9 mouse cellular contexts compared by ENCODE assay signal in genomic region chr5:142879318-142880175, GRCm38 (mm10). TPM values are rescaled to one million over a fixed set of nuclear protein-coding genes. Genes with fewer than 3 reads are reported as not detected.
DNase-seq lines count a peak whose midpoint lies in the region; ATAC-seq lines count a peak whose summit lies in the region.
"Had no signal": no experiment of that assay in that cellular context is flagged by ENCODE, and none has a peak within 500 bp of the region (broad histone marks: within the 10 kb centered on the region; RNA-seq: fewer than 3 reads in every experiment).

No protein-coding gene starts in this region.

- no peak overlapping the region for H3K4me3 ChIP-seq in forebrain, embryonic 16.5 days (replicated peaks; ENCODE audit: low read length)
- H3K4me3 ChIP-seq in hindbrain, embryonic 13.5 days, result no peak overlapping the region

- 0 out of 2 replicates have a peak, but pooled peaks cover under 1% of the 10 kb centered on the region for H3K36me3 ChIP-seq in forebrain, embryonic 16.5 days (ENCODE audit: control insufficient read depth, insufficient read depth)
- H3K36me3 ChIP-seq in hindbrain, embryonic 13.5 days, result peaks cover 57% of the 10 kb centered on the region

- peak overlapping the region; percentile 19; the same call in 1 of the 2 replicates for H3K27ac ChIP-seq in forebrain, embryonic 16.5 days (ENCODE audit: low read length)
- H3K27ac ChIP-seq in hindbrain, embryonic 13.5 days, result no peak overlapping the region
- H3K27ac ChIP-seq: macrophage had no signal

- peaks cover 36% of the 10 kb centered on the region for H3K4me1 ChIP-seq in forebrain, embryonic 16.5 days (replicated peaks; ENCODE audit: control insufficient read depth, insufficient read depth, low read length)
- peaks cover 50% of the 10 kb centered on the region for H3K4me1 ChIP-seq in hindbrain, embryonic 13.5 days (replicated peaks)

- peak; percentile 75 for ATAC-seq in forebrain, embryonic 16.5 days
- peak; percentile 70; the same call in 1 of the 2 replicates for ATAC-seq in hindbrain, embryonic 13.5 days (ENCODE audit: low FRiP score)

- no peaks in the 10 kb centered on the region for H3K9me3 ChIP-seq in forebrain, embryonic 16.5 days (ENCODE audit: control insufficient read depth, low read length)
- H3K9me3 ChIP-seq in hindbrain, embryonic 13.5 days, result no peaks in the 10 kb centered on the region

- no peak overlapping the region for H3K9ac ChIP-seq in forebrain, embryonic 16.5 days (replicated peaks; ENCODE audit: low read depth, low read length)
- peak overlapping the region; percentile 69 for H3K9ac ChIP-seq in hindbrain, embryonic 13.5 days

- no peaks in the 10 kb centered on the region for H3K27me3 ChIP-seq in forebrain, embryonic 16.5 days (replicated peaks; ENCODE audit: control insufficient read depth, insufficient read depth, low read length)
- no peaks in the 10 kb centered on the region for H3K27me3 ChIP-seq in hindbrain, embryonic 13.5 days

- no peak overlapping the region for H3K4me2 ChIP-seq in forebrain, embryonic 16.5 days (ENCODE audit: low read length)
- H3K4me2 ChIP-seq in hindbrain, embryonic 13.5 days, result no peak overlapping the region

- peak; percentile 96 for DNase-seq in MN1 (ENCODE audit: low spot score)
- DNase-seq in cerebellum, adult 18-20 months, result peak; percentile 90 to 91
- peak; percentile 86 for DNase-seq in layer of hippocampus, postnatal 10 days (ENCODE audit: low spot score in 2 of 2)
- peak; percentile 83 for DNase-seq in lung, postnatal 25 days (ENCODE audit: low spot score)
- DNase-seq in right cerebral cortex, adult 18-20 months, result peak; percentile 85
- DNase-seq in thymus, postnatal 4 days, result peak; percentile 90

- WGBS in forebrain, embryonic 16.5 days, result 59% methylated on average over 8 of the region's 8 CpGs
- 73% methylated on average over 8 of the region's 8 CpGs for WGBS in hindbrain, embryonic 13.5 days

RNA-seq across cellular contexts. Expression of gene Fbxl18, which starts 15.7 kb away (rescaled TPM):
- 29.5 and 31.4 TPM in 2 replicates for polyA plus RNA-seq in forebrain, embryonic 16.5 days (2015; fragmentation: Nextera tagmentation; extraction: Ambion mirVana)
- polyA plus RNA-seq in hindbrain, embryonic 13.5 days (2015; fragmentation: Nextera tagmentation; extraction: Ambion mirVana), result 36.6 and 36.9 TPM in 2 replicates
- total RNA-seq in layer of hippocampus, postnatal 10 days (2021), result 10 to 100 TPM; 38.5 to 40.1 TPM

RNA-seq across cellular contexts. Expression of gene Actb, which starts 27.0 kb away (rescaled TPM):
- 15,087 and 15,431 TPM in 2 replicates for polyA plus RNA-seq in forebrain, embryonic 16.5 days (2015; fragmentation: Nextera tagmentation; extraction: Ambion mirVana)
- polyA plus RNA-seq in hindbrain, embryonic 13.5 days (2015; fragmentation: Nextera tagmentation; extraction: Ambion mirVana), result 17,657 and 17,716 TPM in 2 replicates
- 1,000 to 10,000 TPM; 4,137 to 4,167 TPM for total RNA-seq in layer of hippocampus, postnatal 10 days (2021)
